Mouse (Mus musculus) left cerebral cortex, postnatal 14 days (tissue): ENCODE results near the gene Tef. TPM values are rescaled to one million over a fixed set of nuclear protein-coding genes. Genes with fewer than 3 reads are reported as not detected.

Experiments used
- DNase-seq, 2 experiments: peaks; one replicate each; pipeline ENCODE4 v3.0.0; 2021 to 2022; ENCODE audit warnings: low spot score in 2 of 2, mixed read lengths in 1 of 2
- intact Hi-C: fragments of 180-260 bp; cut with DNase I; formaldehyde crosslinking; loops from one replicate; pipeline ENCODE4 v1.15.1; 2025
- total RNA-seq, 2 experiments: library from RNA; stranded (reverse); gene quantifications; 2 replicates each; pipeline ENCODE4 v1.2.3; 2021

Gene Tef
- total RNA-seq, 2 experiments from 2014 or later, result 188 to 210 TPM

DNA sequence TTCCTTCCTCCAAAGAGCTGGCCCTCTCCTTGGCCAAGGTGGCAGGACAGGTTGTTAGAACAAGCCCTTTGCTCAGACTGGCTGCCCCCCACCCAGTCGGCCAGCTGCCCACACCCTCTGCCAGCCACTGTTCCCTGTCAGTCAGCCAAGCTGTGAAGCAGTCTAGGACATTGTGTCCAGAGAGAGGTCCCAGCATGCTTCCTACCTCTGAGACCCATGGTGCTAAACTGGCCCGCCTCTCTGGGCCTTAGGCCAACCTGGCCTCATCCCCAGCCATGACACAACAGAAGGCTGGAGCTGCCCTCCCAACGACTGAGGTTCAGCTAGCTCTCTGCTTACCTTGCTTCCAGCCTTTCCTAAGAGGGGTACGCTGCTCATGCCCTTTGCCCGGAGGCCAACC, 37.4 kb downstream of the Tef start:
- intact Hi-C loops, result no loop called here
- peak; percentile 68 to 89 for DNase-seq

DNA sequence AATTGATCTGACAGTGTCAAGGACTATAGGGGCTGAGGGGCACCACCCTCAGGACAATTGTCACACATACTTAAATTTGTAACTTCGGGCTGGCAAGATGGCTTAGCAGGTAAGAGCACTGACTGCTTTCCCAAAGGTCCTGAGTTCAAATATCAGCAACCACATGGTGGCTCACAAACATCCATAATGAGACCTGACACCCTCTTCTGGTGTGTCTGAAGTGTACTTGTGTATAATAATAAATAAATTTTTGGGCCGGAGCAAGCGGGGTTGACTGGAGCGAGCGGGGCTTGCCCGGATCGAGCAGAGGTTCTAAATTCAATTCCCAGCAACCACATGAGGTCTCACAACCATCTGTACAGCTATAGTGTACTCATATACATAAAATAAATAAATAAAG, 38.1 kb downstream of the Tef start:
- no peak for DNase-seq
- intact Hi-C loops, result no loop called here

DNA sequence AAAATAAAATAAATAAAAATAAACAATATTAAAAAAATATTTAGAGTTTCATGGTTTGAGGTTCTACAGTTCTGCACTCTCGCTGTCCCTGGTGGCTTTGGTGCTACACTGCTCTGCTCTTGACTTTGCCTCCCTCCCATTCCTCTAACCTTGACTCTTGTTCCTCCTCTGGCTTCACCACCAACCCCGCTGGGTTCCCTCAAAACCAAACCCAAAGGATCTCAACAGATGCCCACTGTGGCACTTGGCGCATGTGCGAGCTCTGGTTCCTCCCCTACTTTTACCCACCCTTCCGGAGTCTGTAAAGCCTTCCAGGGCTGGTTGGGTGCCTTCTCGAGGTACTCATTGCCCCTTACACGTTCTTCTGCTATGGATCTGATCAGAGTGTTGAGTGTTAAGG, 40.1 kb downstream of the Tef start:
- no peak for DNase-seq
- intact Hi-C loops, result no loop called here

DNA sequence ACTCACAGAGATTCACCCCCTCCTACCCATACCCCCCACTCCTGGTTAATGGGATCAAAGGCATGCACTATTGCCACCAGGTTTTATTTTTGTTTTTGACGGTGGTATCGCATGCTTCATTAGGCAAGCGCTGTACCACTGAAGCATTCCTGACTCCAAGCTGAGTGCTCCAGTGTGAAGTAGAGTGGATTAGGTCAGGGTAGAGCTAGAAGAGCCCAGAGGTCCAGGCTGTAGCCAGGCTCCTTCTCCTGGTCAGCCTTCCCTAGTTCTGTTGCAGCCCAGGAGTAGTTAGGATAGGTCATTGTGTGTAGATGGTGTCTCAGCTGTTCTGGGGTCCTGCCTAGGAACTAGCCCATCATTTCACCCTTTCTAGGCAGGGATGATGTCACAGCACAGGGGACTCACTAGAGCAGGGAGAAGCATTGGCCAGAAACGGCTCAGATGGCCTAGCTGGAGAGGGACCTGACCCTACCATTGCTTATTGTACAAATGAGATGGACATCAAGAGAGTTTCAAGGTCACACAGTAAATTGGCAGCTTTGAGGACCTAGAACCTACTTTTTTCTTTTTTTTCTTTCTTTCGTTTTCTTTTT, 42.9 kb downstream of the Tef start:
- intact Hi-C loops, result no loop called here

DNA sequence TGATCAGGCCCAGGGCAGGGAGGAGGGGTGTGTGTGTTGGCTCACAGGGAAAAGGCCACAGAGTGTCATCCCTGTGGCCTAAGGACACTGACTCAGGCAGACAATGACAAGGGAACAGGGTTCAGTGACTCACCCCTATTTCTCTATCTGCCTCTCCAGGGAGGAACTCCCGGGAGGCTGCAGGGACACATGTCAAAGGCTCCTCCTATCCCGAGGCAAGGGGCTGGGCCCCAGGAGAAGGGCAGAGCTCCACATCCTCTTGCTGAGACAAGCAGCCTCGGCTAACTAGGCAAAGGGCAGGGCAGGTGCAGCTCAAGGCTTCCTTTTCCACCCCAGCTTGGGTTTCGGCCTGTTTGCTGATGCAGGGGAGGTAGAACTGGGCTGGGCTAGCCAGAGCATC, 43.5 kb downstream of the Tef start:
- no peak for DNase-seq

More for the DNA sequence above, 42.9 kb downstream of the Tef start:
- no peak for DNase-seq

DNA sequence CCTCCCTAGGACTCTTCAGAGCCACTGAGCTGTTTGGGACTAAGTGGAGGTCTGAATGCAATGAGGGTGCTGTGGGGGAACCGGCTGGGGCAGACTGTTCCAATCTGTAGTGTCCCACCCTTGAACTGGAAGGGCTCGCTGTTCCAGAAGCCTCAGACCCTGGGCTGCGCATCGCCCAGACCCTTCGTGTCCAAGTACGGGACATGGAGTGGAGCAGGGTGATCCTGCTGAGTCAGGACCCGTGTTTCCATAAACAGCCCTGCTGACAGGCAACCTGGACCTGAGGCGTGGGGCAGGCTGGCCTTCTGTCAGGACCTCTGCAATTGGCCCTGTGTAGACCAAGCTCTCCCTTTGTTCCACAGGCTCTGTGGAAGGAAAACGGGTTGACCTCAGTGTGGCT, 44.5 kb downstream of the Tef start:
- intact Hi-C loops, result no loop called here
- no peak for DNase-seq

More for the DNA sequence above, 43.5 kb downstream of the Tef start:
- intact Hi-C loops, result no loop called here

DNA sequence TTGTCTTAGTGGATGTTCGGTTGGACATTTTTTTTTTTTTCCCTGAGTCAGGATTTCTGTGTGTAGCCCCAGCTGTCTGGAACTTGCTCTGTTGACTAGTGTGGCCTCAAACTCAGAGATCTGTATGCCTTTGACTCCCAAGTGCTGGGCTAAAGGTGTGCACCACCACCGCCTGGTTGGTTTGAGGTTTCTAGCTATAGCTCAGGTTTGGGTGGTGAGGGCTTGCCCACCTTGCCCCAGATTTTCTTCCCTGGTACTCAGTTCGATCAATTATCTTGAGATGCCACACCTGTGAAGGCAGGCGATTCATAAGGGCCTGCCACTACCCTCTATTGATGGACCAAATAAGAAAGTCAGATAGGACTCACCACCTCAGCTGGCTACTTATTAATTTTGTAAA, 44.9 kb downstream of the Tef start:
- intact Hi-C loops, result no loop called here
- DNase-seq, result no peak

DNA sequence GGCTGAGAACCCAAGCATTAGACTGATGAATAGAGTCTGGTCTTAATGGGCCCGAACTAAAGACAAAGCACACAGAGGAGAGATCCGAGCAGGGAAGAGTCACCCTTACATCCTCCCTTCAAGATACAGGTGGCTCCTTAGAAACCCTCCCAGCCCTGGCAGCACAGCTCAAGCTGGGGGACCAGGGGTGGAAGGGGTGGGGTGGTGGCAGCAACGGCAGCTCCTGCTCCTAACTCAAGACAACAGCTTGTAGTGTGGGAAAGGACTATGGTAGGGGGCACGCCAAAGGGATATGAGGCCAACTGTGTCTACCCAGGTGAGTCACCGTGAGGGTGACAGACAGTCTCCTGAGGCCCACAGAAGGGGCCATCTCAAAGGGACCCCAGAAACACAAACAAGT, 45.6 kb downstream of the Tef start:
- no peak for DNase-seq
- intact Hi-C loops, result no loop called here

DNA sequence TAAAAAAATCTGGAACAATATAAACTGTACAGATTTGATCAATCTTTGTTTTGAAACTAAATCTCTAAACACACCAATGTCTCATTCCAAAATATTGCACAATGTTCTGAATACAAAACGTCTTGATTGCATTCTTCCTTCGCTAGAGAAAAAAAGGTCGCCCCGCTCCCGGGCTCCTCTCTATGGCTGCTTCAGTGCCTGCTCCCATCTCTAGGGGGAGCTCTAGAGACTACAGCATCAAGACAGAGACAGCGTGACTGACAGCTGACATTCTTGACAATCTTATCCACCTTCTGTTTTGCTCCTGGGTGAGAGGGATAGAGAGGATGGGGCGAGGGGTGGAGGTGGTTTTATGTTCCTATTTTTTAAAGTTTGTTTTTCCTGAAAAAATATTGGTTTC, 46.1 kb downstream of the Tef start:
- peak; percentile 55 to 56 for DNase-seq
- intact Hi-C loops, result no loop called here

DNA sequence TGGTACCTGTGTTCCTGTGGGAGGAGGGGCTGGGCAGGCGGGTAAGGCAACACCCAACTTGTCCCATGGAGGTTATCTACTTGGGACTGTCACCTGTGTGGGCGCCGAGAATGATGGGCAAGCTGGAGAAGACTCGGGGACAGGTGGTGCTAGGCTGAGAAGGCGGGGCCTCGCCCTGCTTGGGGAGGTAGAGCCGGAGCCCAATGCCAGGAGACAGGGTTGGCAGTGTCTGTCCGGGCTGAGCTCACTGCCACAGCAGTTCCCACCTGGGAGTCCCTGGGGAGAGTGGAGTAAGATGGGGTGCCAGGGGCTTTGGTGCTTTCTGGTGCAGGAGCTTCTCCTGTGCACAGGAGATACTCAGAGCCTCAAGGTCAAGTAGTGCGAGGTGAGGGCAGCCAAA, 46.9 kb downstream of the Tef start:
- intact Hi-C loops, result no loop called here

DNA sequence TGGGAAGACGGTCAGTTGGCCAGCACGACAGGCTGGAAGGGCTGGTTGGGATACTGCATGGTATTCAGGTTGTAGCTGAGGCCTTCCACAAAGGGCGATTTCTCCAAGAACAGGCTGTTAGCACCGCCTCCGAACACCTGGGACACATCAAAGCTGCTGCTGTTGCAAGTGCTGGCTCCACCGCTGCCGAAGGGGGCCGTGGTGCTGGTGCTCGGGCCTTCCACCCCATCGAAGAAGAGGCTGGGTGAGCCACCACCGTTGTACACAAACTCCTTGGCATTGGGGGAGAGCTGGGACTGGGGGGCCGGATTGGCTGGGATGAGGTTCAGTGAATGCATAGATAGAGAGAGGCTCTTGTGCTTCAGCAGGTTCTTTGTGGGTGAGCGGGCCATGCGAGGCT, 48.5 kb downstream of the Tef start:
- intact Hi-C loops, result no loop called here
- no peak for DNase-seq

More for the DNA sequence above, 46.9 kb downstream of the Tef start:
- DNase-seq, result no peak

DNA sequence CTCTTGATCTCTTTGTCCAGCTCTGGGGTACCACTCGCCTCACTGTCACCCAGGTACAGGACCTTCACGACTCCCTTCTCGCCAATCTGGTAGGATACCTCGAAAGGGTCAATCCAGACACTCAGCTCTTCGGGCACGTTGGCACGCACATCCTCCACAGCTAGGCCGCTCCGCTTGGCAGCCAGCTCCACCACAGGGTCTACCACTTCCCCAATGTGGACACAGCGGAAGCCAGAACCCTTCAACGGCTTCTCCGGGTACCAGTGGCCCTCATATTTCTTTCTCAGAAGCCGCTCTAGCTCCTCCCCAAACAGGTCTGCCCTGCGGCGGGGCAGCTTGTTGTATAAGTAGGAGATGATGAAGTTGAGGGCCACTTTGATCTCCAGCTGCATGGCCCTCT, 49.2 kb downstream of the Tef start:
- DNase-seq, result no peak

DNA sequence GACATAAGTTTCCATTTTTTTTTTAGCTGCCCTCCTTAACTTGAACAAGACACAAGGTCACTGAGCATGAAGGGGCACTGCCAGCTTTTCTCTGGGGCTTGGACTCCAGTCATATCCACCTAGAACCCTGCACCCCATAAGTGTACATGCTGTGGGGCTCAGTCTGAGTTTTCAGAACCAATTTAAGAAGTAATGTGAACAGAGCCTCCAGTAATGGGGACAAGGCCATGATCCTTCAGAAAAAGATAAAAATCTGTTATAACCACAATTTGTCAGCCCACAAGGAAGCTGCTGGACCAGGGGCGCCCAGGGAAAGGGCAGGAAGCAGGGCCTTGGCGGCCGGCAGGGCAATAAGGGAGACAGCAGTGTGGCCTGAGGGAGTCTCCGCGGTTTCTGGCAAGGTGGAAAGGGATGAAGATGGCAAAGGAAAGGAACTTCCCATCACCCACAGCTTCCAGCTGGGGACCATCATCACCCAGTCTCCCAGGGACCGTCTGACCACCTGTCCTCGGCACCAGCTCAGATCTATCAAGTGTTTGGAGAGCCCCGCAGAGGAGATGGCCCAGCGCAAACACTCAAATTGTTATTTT, 50.3 kb downstream of the Tef start:
- intact Hi-C loops, result no loop called here

More for the DNA sequence above, 49.2 kb downstream of the Tef start:
- intact Hi-C loops, result no loop called here

DNA sequence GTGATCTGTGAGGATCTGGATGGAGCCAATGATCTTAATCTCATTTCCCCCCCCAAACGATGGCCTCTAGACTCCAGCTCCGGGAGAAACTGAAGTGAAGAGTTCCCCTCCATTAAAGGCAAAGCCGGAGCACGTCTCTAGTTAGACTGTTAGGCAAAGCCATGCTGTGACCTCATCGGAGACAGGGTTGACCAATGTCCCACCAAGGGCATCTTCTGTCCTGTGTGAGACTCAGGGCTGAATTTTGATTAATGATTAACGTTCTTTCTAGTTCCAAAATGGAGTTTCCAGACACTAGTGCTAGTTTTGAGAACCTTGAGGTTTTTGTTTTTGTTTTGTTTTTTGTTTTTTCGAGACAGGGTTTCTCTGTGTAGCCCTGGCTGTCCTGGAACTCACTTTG, 50.9 kb downstream of the Tef start:
- intact Hi-C loops, result no loop called here
- DNase-seq, result no peak

More for the DNA sequence above, 50.3 kb downstream of the Tef start:
- DNase-seq, result no peak

DNA sequence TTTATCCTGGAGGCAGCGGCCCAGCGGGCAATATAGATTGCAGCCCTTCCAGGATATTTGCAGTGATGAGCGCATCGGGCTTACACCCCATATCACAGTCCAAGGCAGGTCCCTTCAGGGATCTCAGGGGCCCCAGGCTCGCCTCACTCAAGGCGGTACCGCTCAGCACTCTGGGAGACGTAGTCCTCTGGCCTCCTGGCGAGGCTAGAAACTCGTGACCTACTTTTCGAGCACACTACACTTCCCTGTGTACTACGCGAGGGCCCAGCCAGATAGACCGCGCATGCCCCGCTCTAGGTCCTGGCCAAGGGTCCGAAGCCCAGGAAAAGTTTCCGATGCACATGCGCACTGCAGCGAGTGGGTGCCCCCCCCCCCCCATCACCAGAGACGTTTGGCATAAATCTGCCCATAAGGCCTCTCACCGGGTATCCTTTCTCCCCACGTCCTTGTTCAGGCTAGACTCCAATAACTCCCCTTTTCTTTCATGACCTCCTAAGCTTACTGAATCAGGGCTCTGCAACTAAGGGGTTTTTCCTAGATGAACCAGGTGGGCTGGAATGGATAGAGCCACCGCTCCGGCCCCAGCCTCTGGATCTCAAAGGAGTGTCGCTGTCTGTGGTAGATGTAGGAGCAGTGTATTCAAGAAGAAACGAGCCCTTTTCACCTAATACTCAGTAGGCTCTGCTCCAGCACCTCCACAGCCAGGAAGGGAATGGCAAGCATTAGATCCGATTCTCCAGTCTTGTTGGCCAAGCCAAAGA, 54.0 kb downstream of the Tef start:
- DNase-seq, result peak; percentile 87 to 88
- intact Hi-C loops, result no loop called here

DNA sequence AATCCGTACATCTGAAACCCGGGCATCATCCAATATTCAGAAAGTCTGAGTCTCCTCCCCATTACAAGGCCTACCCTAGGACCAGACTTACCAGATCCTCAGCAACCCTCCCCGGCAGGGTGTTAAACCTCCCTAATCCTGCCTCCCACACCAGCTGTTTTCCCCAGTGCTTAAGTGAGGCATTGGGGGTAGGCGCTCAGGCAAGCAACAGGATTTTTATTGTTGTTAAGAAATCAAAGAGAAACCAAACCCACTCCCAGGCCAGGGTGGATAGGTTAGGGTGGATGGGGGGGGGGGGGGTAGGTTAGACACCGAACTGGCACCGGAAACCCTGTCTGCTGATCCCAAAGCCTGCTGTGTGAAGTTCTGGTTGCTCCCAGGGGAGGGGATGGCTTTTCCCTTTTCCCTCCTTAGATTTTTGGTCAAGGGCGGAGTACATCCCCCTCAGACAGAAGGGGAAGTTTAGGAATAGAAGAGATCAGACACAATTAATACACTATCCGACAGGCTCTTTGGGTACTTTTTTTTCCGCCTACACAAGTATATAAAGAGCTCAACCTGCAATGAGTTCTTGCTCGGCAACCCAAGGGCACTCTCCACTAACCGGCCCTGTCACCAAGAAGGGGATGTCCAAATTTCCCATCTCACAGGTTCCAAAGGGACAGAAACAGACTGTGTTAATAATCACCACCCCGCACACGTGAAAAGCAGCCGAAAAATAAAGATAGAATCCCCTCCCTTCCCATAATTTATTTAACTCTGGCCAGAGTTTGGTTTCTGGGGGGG, 54.9 kb downstream of the Tef start:
- no peak for DNase-seq
- intact Hi-C loops, result no loop called here

DNA sequence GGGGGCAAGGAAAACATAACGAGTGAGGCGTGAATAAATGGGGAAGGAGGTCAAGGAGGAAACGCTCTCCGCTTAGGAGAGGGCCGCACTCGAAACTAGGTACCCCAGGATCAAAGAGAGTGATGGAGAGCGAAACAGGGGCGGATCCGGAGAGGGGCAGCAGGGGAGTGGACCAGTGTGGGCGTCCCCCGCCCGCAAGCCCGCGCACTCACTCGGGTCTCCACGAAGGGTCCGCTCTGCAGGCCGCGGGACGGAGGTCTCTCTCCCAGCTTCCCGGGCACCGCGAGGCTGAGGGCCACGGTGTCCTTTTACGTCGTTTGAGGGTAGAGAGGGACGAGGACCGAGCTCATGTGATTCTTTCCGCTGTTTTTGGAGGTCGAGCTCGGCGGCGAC, 55.5 kb downstream of the Tef start:
- no peak for DNase-seq
- intact Hi-C loops, result no loop called here

DNA sequence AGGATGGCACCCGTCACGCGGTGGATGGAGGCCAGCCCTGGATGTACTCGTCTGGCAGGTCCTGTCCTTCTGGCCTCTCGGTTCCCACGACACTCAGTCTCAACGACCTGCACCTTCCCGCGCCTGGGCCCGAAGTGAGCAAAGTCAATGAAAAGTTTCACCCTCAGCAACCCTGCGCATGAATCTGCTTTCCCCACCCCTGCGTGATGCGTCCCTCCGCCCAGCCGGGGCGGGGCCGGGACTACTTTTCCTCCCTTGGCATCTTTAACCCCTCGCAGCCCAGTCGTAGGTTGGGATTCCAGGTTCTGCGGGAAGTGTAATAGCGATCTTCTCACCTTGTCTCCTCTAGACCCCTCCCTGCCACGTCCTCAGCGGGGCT, 55.9 kb downstream of the Tef start:
- intact Hi-C loops, result no loop called here
- DNase-seq, result peak; percentile 90 to 94

DNA sequence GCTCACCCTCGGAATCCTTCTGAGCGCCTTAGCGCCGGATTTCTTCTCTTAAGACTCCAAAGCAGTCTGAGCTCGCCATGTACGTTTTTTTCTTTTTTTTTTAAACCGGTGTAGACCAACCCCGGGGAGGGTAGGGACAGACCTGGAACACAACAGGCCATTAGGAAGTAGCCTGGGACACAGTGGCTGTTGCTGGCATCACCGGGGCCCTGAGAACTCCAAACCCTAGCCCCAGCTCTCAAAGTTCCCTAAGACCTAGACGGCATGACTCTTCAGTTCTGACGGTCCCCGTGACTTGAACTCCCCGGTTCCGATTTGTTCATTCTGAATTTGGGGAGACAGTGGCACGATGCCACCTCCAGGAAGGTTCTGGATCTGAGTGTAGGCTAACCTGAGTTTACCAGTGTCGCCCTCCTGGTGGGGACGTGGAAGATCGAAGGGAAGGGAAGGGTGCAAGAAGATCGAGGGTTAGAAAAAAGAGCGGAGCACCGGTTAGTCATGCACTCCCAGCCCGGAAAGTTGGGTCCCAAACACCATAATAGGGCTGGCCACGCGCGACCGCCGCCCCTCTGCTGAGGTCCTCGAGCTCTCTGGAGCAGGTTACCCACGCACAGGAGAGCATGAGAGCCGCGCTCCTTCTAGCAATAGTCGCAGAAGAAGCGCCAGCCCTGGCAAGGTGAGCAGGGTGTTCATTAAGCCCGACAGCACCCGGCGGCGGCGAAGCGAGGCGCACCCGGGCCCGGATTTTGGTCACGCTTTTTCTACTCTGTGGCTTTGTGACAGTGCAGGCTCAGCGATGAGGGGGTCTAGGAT, 56.5 kb downstream of the Tef start, which contains the start of gene Tob2:
Gene Tob2 (minus strand): TSS at position 280 of the 813 bp plus-strand sequence.
- DNase-seq, result peak; percentile 70 to 80
- intact Hi-C loops, result no loop called here
